Mouse (Mus musculus) stomach, postnatal 0 days (tissue): Measurements from ENCODE around the gene Mrps18a. TPM values are rescaled to one million over a fixed set of nuclear protein-coding genes. Genes with fewer than 3 reads are reported as not detected.
A peak's percentile ranks its signal among the peaks of the same experiment; 100 is the strongest.

ENCODE experiments used
- ATAC-seq: fragments of 200-750 bp; cut with Nextera tagmentation; 2 replicates; pipeline ENCODE4 v1.8.0; 2017; ENCODE audit not compliant: low FRiP score, low TSS enrichment
- DNase-seq: peaks from one replicate; pipeline ENCODE4 v3.0.0-alpha.2; 2016; ENCODE audit warnings: low spot score
- H3K27ac ChIP-seq: fragments of 300-500 bp; sonication (generic); replicated peaks from 2 replicates; pipeline ENCODE4 v1.5.1; 2014; ENCODE audit warnings: mild to moderate bottlenecking, control low read depth
- H3K27me3 ChIP-seq: fragments of 300-500 bp; sonication (generic); 2 replicates; pipeline ENCODE4 v1.6.1; 2014; ENCODE audit warnings: low read length; ENCODE audit not compliant: control insufficient read depth, insufficient read depth
- H3K36me3 ChIP-seq: fragments of 300-500 bp; sonication (generic); 2 replicates; pipeline ENCODE4 v1.6.1; 2014; ENCODE audit warnings: low read length, mixed read lengths; ENCODE audit not compliant: control insufficient read depth, insufficient read depth
- H3K4me1 ChIP-seq: fragments of 300-500 bp; sonication (generic); replicated peaks from 2 replicates; pipeline ENCODE4 v1.6.1; 2014; ENCODE audit warnings: antibody characterized with exemption; ENCODE audit not compliant: control insufficient read depth, insufficient read depth
- H3K4me2 ChIP-seq: fragments of 300-500 bp; sonication (generic); replicated peaks from 2 replicates; pipeline ENCODE4 v1.6.1; 2014; ENCODE audit warnings: low read depth, mild to moderate bottlenecking, control low read depth, moderate library complexity
- H3K4me3 ChIP-seq: fragments of 300-500 bp; sonication (generic); 2 replicates; pipeline ENCODE4 v1.5.1; 2014; ENCODE audit warnings: low read depth, low read length, control low read depth
- H3K9ac ChIP-seq: fragments of 300-500 bp; sonication (generic); 2 replicates; pipeline ENCODE4 v1.6.1; 2014; ENCODE audit warnings: mild to moderate bottlenecking, low read length, control low read depth, mixed read lengths
- H3K9me3 ChIP-seq: fragments of 300-500 bp; sonication (generic); 2 replicates; pipeline ENCODE4 v1.6.1; 2016; ENCODE audit warnings: low read length; ENCODE audit not compliant: control insufficient read depth
- CTCF ChIP-seq: IDR thresholded peaks from 2 replicates; pipeline ENCODE4 v1.5.1; 2016; ENCODE audit warnings: antibody characterized with exemption, low read depth, mild to moderate bottlenecking, moderate library complexity
- EP300 ChIP-seq: optimal IDR thresholded peaks from 2 replicates; pipeline ENCODE3; 2016; ENCODE audit warnings: antibody characterized with exemption
- WGBS: fragments of 180-500 bp; shearing (Covaris S2); extraction: QIAGEN DNeasy Blood & Tissue Kit; methylation state at CpG from one replicate; pipeline ENCODE4 v1.1.7; 2014; 5-methylcytosine and 5-hydroxymethylcytosine counted together
- polyA plus RNA-seq: library from polyadenylated mRNA; unstranded; fragments of >200 nt; fragmentation: Nextera tagmentation; extraction: Ambion mirVana; gene quantifications from 2 replicates; pipeline ENCODE4 v1.2.1, GENCODE M21; 2015

Mrps18a gene
- polyA plus RNA-seq, 1 experiment from 2014 or later, result 99.0 TPM

GRCm38 (mm10) chr17:46084091-46084501 lies 26.7 kb upstream of the Mrps18a start:
- H3K27ac ChIP-seq, result peak overlapping the region; percentile 56; the same call in 1 of the 2 replicates
- TF ChIP-seq EP300, result no peak
- peak; percentile 7; the same call in 1 of the 2 replicates for TF ChIP-seq CTCF
- H3K36me3 ChIP-seq, result no peaks in the 10 kb centered on the region
- ATAC-seq (peak; percentile 55; the same call in 1 of the 2 replicates), DNase-seq (peak; percentile 77)
- 6% methylated on average over 10 of the region's 10 CpGs for WGBS
- peak overlapping the region; percentile 2; the same call in 1 of the 2 replicates for H3K4me3 ChIP-seq
- H3K4me1 ChIP-seq, result peaks cover 5% of the 10 kb centered on the region; the same call in 1 of the 2 replicates
- peak overlapping the region; percentile 42 for H3K4me2 ChIP-seq
- H3K9ac ChIP-seq, result peak overlapping the region; percentile 1; the same call in 1 of the 2 replicates
- no peaks in the 10 kb centered on the region for H3K27me3 ChIP-seq
- no peaks in the 10 kb centered on the region for H3K9me3 ChIP-seq

- Histone ChIP-seq H3K27ac (no peak overlapping the region), H3K36me3 (no peaks in the 10 kb centered on the region), H3K27me3 (no peaks in the 10 kb centered on the region), H3K4me2 (no peak overlapping the region), H3K4me1 (peaks cover 5% of the 10 kb centered on the region; the same call in 1 of the 2 replicates), H3K9me3 (no peaks in the 10 kb centered on the region), H3K4me3 (no peak overlapping the region), H3K9ac (no peak overlapping the region)
- TF ChIP-seq EP300 (no peak), CTCF (peak; percentile 35)
- no peak for DNase-seq
- WGBS, result 44% methylated on average over 17 of the region's 17 CpGs
- no peak for ATAC-seq
Measured at GRCm38 (mm10) chr17:46086341-46086870, 24.4 kb upstream of the Mrps18a start.

GRCm38 (mm10) chr17:46091351-46091750 lies 19.4 kb upstream of the Mrps18a start:
- H3K4me2 ChIP-seq, result no peak overlapping the region
- H3K4me1 ChIP-seq, result no peaks in the 10 kb centered on the region
- WGBS, result 76% methylated on average over 1 of the region's 1 CpGs
- DNase-seq (no peak), ATAC-seq (no peak)
- no peaks in the 10 kb centered on the region for H3K36me3 ChIP-seq
- H3K9me3 ChIP-seq, result no peaks in the 10 kb centered on the region
- H3K27me3 ChIP-seq, result no peaks in the 10 kb centered on the region
- H3K4me3 ChIP-seq, result no peak overlapping the region
- H3K27ac ChIP-seq, result no peak overlapping the region
- TF ChIP-seq CTCF (no peak), EP300 (no peak)
- H3K9ac ChIP-seq, result no peak overlapping the region

GRCm38 (mm10) chr17:46091899-46092298 lies 18.9 kb upstream of the Mrps18a start:
- ATAC-seq (no peak), DNase-seq (no peak)
- 61% methylated on average over 14 of the region's 14 CpGs for WGBS
- Histone ChIP-seq H3K9me3 (no peaks in the 10 kb centered on the region), H3K4me3 (no peak overlapping the region), H3K27me3 (no peaks in the 10 kb centered on the region), H3K27ac (no peak overlapping the region), H3K4me2 (no peak overlapping the region), H3K9ac (no peak overlapping the region), H3K4me1 (no peaks in the 10 kb centered on the region), H3K36me3 (no peaks in the 10 kb centered on the region)
- no peak for TF ChIP-seq CTCF
- no peak for TF ChIP-seq EP300

GRCm38 (mm10) chr17:46098525-46098924 lies 12.3 kb upstream of the Mrps18a start:
- peak; percentile 31 for DNase-seq
- Histone ChIP-seq H3K27ac (peak overlapping the region; percentile 25; the same call in 1 of the 2 replicates), H3K9me3 (no peaks in the 10 kb centered on the region), H3K9ac (0 out of 2 replicates have a peak overlapping the region, but pooled peaks have one; percentile 18), H3K27me3 (no peaks in the 10 kb centered on the region), H3K4me1 (no peaks in the 10 kb centered on the region), H3K4me2 (no peak overlapping the region), H3K4me3 (no peak overlapping the region), H3K36me3 (no peaks in the 10 kb centered on the region)
- TF ChIP-seq EP300 (no peak), CTCF (no peak)
- ATAC-seq, result peak; percentile 80
- 17% methylated on average over 8 of the region's 8 CpGs for WGBS

- H3K36me3 ChIP-seq, result no peaks in the 10 kb centered on the region
- TF ChIP-seq EP300, result no peak
- no peak for TF ChIP-seq CTCF
- ATAC-seq, result no peak
- H3K4me3 ChIP-seq, result no peak overlapping the region
- H3K9ac ChIP-seq, result no peak overlapping the region
- no peaks in the 10 kb centered on the region for H3K27me3 ChIP-seq
- DNase-seq, result no peak
- H3K4me1 ChIP-seq, result no peaks in the 10 kb centered on the region
- H3K27ac ChIP-seq, result no peak overlapping the region
- H3K9me3 ChIP-seq, result no peaks in the 10 kb centered on the region
- no peak overlapping the region for H3K4me2 ChIP-seq
- WGBS, result 62% methylated on average over 9 of the region's 9 CpGs
Measured at GRCm38 (mm10) chr17:46101906-46102305, 8.9 kb upstream of the Mrps18a start.
